Mouse (Mus musculus): ENCODE data around the gene Cyth3. TPM values are rescaled to one million over a fixed set of nuclear protein-coding genes. Genes with fewer than 3 reads are reported as not detected.

Cyth3 gene
- total and polyA plus RNA-seq, 2 experiments from 2014 or later, result 35.5 to 43.3 TPM

DNA sequence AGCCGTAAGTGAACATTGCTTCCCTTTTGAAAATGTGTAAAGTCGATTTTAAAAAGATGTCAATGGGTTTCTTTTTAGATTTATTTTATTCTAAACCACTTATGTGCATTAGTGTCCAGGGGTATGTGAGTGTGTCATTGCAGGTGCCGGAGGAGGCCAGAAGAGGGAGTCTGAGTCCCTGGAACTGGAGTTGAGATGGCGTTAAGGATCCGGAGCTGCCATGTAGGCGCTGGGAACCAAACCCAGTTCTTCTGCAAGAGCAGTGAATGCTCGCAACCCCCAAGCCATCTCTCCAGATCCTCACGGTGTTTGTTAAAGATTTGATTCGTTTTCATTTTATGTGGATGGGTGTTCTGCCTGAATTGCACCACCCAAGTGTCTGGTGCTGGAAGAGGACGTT is 39.2 kb upstream of the Cyth3 start:
- TF ChIP-seq CTCF (IDR thresholded peaks at IDR 0.05; ENCODE audit: low read depth), result no peak
- Histone ChIP-seq H3K9ac (replicated peaks; ENCODE audit: low read length) (no peak overlapping the region), H3K27ac (no peak overlapping the region), H3K4me2 (ENCODE audit: low read depth, low read length) (no peak overlapping the region), H3K36me3 (ENCODE audit: insufficient read depth, low read length) (no peaks in the 10 kb centered on the region), H3K4me1 (ENCODE audit: insufficient read depth, low read length) (no peaks in the 10 kb centered on the region), H3K4me3 (ENCODE audit: low read length) (no peak overlapping the region), H3K27me3 (ENCODE audit: insufficient read depth, low read length) (no peaks in the 10 kb centered on the region), H3K9me3 (ENCODE audit: low read length) (no peaks in the 10 kb centered on the region)
- 97% methylated on average over 10 of the region's 10 CpGs for whole genome bisulfite sequencing
- no peak for ATAC-seq
- DNase-seq (ENCODE audit: low spot score), result no peak

DNA sequence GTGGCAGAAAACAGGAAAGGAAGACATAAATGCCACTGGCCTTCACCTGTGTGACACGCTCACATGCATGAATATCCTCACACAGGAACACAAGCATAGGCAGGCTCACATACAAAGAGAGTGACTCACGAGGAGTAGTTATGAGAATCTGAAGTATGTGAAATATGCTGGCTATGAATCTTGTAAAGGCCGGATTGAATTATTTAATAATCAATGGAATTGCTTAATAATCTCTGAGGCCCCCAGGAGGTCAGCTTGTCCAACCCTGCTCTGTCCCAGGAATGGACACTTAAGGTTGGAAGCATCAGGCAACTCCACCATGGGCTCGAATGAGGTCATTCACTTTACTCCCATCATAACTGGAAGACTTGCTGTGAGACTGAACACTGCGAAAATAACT is 37.3 kb upstream of the Cyth3 start:
- no peak overlapping the region for H3K4me3 ChIP-seq (ENCODE audit: low read length)
- H3K27ac ChIP-seq, result no peak overlapping the region
- H3K36me3 ChIP-seq (ENCODE audit: insufficient read depth, low read length), result no peaks in the 10 kb centered on the region
- no peak overlapping the region for H3K4me2 ChIP-seq (ENCODE audit: low read depth, low read length)
- no peak for DNase-seq (ENCODE audit: low spot score)
- WGBS, result 87% methylated on average over 5 of the region's 5 CpGs
- ATAC-seq, result no peak
- no peaks in the 10 kb centered on the region for H3K27me3 ChIP-seq (ENCODE audit: insufficient read depth, low read length)
- no peak for TF ChIP-seq CTCF (IDR thresholded peaks at IDR 0.05; ENCODE audit: low read depth)
- no peaks in the 10 kb centered on the region for H3K4me1 ChIP-seq (ENCODE audit: insufficient read depth, low read length)
- H3K9me3 ChIP-seq (ENCODE audit: low read length), result no peaks in the 10 kb centered on the region
- H3K9ac ChIP-seq (replicated peaks; ENCODE audit: low read length), result no peak overlapping the region

DNA sequence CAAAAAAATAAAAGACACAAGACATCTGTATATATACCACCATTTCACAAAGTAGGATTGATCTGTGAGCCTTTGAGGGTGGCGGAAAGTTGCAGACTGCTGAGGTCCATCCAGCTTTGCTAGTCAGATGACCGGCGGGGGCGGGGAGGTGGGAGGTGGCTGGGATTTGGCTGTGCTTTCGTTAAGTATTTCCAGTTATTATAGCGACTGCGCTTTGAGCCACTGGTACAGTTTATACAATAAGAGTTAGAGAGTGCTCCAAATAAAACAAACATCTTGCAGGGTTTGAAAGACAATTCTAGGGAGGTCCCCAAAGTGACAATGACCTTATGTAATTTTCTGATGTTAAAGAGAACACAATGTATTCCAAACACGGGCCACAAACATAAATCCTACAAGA is 35.9 kb upstream of the Cyth3 start:
- Histone ChIP-seq H3K27me3 (ENCODE audit: insufficient read depth, low read length) (no peaks in the 10 kb centered on the region), H3K27ac (no peak overlapping the region), H3K9me3 (ENCODE audit: low read length) (no peaks in the 10 kb centered on the region), H3K4me1 (ENCODE audit: insufficient read depth, low read length) (no peaks in the 10 kb centered on the region), H3K36me3 (ENCODE audit: insufficient read depth, low read length) (no peaks in the 10 kb centered on the region), H3K4me3 (ENCODE audit: low read length) (no peak overlapping the region), H3K9ac (replicated peaks; ENCODE audit: low read length) (no peak overlapping the region), H3K4me2 (ENCODE audit: low read depth, low read length) (no peak overlapping the region)
- WGBS, result 83% methylated on average over 8 of the region's 8 CpGs
- ATAC-seq (no peak), DNase-seq (ENCODE audit: low spot score) (no peak)
- TF ChIP-seq CTCF (IDR thresholded peaks at IDR 0.05; ENCODE audit: low read depth), result no peak

DNA sequence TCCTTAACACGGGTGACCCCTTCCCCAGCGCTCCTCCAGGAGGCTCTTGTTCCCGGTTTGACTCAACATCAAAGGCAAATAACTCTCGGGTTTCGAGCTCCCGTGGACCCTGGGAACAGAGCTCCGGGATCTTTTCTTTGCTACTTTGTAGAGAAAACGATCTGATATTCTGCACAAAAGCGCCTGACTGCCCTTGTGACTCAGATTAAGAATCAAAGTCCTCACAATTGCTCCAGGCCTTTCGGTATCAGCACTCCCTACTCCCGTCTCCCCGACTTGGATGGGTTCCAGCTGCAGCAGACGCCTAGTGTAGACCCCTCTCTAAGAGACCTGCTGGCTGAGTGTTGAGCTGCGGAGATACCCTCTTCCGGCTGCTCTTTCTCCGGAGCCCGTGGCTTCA is 33.1 kb upstream of the Cyth3 start:
- Histone ChIP-seq H3K9ac (replicated peaks; ENCODE audit: low read length) (no peak overlapping the region), H3K36me3 (ENCODE audit: insufficient read depth, low read length) (no peaks in the 10 kb centered on the region), H3K4me1 (ENCODE audit: insufficient read depth, low read length) (no peaks in the 10 kb centered on the region), H3K9me3 (ENCODE audit: low read length) (no peaks in the 10 kb centered on the region), H3K4me2 (ENCODE audit: low read depth, low read length) (0 out of 2 replicates have a peak overlapping the region, but pooled peaks have one; percentile 8), H3K4me3 (ENCODE audit: low read length) (no peak overlapping the region), H3K27me3 (ENCODE audit: insufficient read depth, low read length) (no peaks in the 10 kb centered on the region), H3K27ac (no peak overlapping the region)
- TF ChIP-seq CTCF (IDR thresholded peaks at IDR 0.05; ENCODE audit: low read depth), result no peak
- DNase-seq (ENCODE audit: low spot score), result peak; percentile 39
- no peak for ATAC-seq
- WGBS, result 29% methylated on average over 17 of the region's 17 CpGs

DNA sequence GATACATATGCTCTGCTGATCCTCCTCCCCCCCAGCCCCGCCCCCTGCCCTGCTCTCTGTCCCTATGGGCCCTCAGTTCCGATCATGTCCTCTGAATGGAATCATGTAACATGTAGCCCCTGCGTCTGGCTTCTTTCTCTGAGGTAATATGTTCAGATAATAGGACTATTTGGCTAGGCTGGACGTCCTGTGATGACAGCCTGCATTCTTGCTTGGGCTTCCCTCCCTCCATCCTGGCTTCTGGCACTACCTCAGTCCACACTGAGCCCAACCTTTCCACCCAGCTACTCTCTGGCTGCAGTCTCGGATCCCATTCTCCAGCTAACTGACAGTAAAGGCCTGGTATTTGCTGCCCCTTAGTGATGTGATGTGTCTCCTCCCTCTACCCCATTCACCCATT is 29.3 kb upstream of the Cyth3 start:
- Histone ChIP-seq H3K4me1 (ENCODE audit: insufficient read depth, low read length) (no peaks in the 10 kb centered on the region), H3K4me3 (ENCODE audit: low read length) (no peak overlapping the region), H3K9me3 (ENCODE audit: low read length) (0 out of 2 replicates have a peak, but pooled peaks cover under 1% of the 10 kb centered on the region), H3K27me3 (ENCODE audit: insufficient read depth, low read length) (no peaks in the 10 kb centered on the region), H3K9ac (replicated peaks; ENCODE audit: low read length) (no peak overlapping the region), H3K27ac (no peak overlapping the region), H3K4me2 (ENCODE audit: low read depth, low read length) (no peak overlapping the region), H3K36me3 (ENCODE audit: insufficient read depth, low read length) (no peaks in the 10 kb centered on the region)
- WGBS, result 79% methylated on average over 5 of the region's 5 CpGs
- DNase-seq (ENCODE audit: low spot score) (no peak), ATAC-seq (no peak)
- no peak for TF ChIP-seq CTCF (IDR thresholded peaks at IDR 0.05; ENCODE audit: low read depth)

DNA sequence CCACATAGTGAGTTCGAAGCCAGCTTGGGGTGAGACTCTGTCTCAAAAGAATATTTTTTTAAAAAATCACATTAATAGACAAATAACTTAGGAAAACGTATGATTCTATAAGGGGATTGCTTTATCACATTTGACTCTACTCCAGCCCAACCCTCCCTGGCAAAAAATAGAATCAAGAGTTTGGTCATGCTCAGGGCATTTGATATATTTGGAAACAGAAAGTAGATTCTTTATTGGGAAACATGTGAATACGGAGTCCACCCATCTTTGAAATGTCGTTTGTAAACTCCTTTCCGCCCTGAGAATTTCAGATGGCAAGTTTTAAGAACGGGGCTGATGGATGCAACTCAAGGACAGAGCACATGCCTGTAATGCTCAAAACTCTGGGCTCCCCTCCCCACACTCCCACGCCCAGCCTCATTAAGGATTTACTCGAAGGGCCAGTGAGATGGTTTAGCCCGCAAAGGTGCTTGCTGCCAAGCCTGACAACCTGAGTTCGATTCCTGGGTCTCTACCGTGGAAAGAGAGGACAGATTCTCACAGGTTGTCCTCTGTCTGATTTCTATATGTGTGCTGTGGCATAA is 28.6 kb upstream of the Cyth3 start:
- no peak overlapping the region for H3K4me3 ChIP-seq (ENCODE audit: low read length)
- no peaks in the 10 kb centered on the region for H3K4me1 ChIP-seq (ENCODE audit: insufficient read depth, low read length)
- no peak overlapping the region for H3K4me2 ChIP-seq (ENCODE audit: low read depth, low read length)
- TF ChIP-seq CTCF (IDR thresholded peaks at IDR 0.05; ENCODE audit: low read depth), result no peak
- 91% methylated on average over 11 of the region's 11 CpGs for WGBS
- no peak for DNase-seq (ENCODE audit: low spot score)
- 0 out of 2 replicates have a peak, but pooled peaks cover 3% of the 10 kb centered on the region for H3K9me3 ChIP-seq (ENCODE audit: low read length)
- ATAC-seq, result no peak
- H3K36me3 ChIP-seq (ENCODE audit: insufficient read depth, low read length), result no peaks in the 10 kb centered on the region
- no peak overlapping the region for H3K9ac ChIP-seq (replicated peaks; ENCODE audit: low read length)
- no peak overlapping the region for H3K27ac ChIP-seq
- no peaks in the 10 kb centered on the region for H3K27me3 ChIP-seq (ENCODE audit: insufficient read depth, low read length)

DNA sequence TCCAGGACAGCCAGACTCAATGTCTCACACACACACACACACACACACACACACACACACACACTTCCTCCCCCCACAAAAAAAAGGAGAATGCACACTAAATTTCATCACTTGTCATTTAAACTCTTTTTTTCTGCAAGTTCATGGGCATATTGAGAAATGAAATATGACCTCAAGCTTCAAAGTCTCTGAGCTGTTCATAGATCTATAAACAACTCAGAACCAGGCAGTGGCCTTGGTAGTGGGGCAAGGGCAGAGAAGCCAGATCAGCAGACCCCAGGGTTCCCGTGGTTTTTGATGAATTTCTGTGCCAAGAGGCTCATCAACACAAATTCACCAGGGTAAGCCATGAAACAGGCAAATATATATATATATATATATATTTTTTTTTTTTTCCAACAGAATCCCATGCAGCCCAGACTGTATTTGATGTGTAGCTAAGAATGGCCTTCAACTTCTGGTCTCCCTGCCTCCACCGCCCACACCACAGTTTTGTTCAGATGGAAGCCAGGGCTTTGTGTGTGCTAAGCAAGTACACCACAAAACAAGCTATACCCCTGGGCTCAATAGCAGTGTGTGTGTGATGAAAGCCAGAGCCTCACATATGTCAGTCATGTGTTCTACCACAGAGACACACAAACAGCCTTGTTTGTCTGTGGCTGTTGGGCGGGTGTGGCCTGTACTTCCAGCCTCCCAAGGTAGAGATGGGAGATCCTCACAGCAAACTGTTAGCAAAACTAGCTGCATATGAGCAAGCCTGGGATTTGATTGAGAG is 27.8 kb upstream of the Cyth3 start:
- H3K27ac ChIP-seq, result no peak overlapping the region
- 87% methylated on average over 3 of the region's 3 CpGs for WGBS
- H3K9ac ChIP-seq (replicated peaks; ENCODE audit: low read length), result no peak overlapping the region
- no peaks in the 10 kb centered on the region for H3K4me1 ChIP-seq (ENCODE audit: insufficient read depth, low read length)
- no peaks in the 10 kb centered on the region for H3K36me3 ChIP-seq (ENCODE audit: insufficient read depth, low read length)
- H3K4me3 ChIP-seq (ENCODE audit: low read length), result no peak overlapping the region
- DNase-seq (ENCODE audit: low spot score), result no peak
- ATAC-seq, result no peak
- H3K9me3 ChIP-seq (ENCODE audit: low read length), result 0 out of 2 replicates have a peak, but pooled peaks cover 3% of the 10 kb centered on the region
- H3K4me2 ChIP-seq (ENCODE audit: low read depth, low read length), result no peak overlapping the region
- no peak for TF ChIP-seq CTCF (IDR thresholded peaks at IDR 0.05; ENCODE audit: low read depth)
- H3K27me3 ChIP-seq (ENCODE audit: insufficient read depth, low read length), result no peaks in the 10 kb centered on the region
